Mouse (Mus musculus) lung, adult 2 months (tissue): ENCODE data around the gene St6galnac6. TPM values are rescaled to one million over a fixed set of nuclear protein-coding genes. Genes with fewer than 3 reads are reported as not detected.
A peak's percentile ranks its signal among the peaks of the same experiment; 100 is the strongest.

ENCODE experiments used
- DNase-seq: peaks from one replicate; pipeline ENCODE4 v3.0.0; 2022
- H3K4me1 ChIP-seq: fragments of 200-500 bp; 2 replicates; pipeline ENCODE4 v1.6.1; 2011; ENCODE audit warnings: low read length; ENCODE audit not compliant: control insufficient read depth, insufficient read depth
- H3K4me3 ChIP-seq: fragments of 200-500 bp; replicated peaks from 2 replicates; pipeline ENCODE3; 2011; ENCODE audit warnings: low read depth, mild to moderate bottlenecking, control low read depth, low read length; ENCODE audit errors: extremely low read depth
- CTCF ChIP-seq: fragments of 200-500 bp; IDR thresholded peaks from 2 replicates; pipeline ENCODE4 v1.5.1; 2011; ENCODE audit warnings: mild to moderate bottlenecking, low read length, control low read depth; ENCODE audit not compliant: insufficient read depth
- POLR2A ChIP-seq: fragments of 200-500 bp; IDR thresholded peaks from 2 replicates; pipeline ENCODE4 v1.6.1; 2011; ENCODE audit warnings: low read depth, mild to moderate bottlenecking, control low read depth, low read length, borderline replicate concordance; ENCODE audit errors: extremely low read depth
- WGBS: fragments of 180-500 bp; shearing (Covaris S2); methylation state at CpG from one replicate; pipeline ENCODE4 v1.1.7; 2018; 5-methylcytosine and 5-hydroxymethylcytosine counted together
- polyA plus RNA-seq: library from polyadenylated mRNA; depleted of rRNA; stranded (reverse); fragments of >200 nt; gene quantifications from 2 replicates; pipeline ENCODE4 v1.2.3, GENCODE M21; 2012

St6galnac6 gene
- polyA plus RNA-seq, 1 experiment = 59.0 TPM

DNA sequence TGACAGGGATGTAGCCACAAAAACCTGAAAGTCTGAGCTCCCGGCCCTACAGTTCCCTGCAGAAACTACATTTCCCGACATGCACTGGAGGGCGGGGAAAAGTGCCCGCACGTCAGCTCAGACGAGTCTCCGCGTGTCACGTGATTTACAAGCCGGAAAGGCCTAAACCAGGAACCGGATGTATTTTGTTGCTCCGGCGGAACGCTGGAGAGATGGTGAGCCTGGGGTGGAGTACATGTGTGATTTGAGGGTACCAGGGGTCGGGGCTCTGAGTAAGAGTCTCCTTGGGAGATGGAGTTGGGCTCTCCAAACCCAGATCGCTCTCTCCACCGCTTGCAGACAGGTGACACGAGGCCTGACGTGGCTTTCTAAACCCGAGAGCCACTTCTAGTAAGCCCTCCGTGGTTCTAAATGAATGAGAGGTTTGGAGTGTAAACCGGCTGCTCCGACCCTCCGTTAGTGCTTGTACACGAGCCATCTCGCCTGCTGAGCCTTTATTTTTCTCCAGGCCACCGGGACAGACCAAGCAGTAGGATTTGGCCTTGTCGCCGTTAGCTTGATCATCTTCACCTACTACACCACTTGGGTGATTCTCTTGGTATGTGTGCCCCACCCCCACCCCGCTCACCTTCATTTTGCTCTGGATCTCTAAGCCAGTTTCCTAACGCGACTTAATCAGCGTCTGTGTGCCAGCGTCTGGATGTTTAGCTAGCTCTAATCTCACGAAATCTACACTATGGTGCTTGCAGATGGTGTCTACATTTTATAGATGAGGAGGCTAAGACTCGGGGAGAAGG lies 28.6 kb upstream of the St6galnac6 start, which contains the start of gene Dpm2:
Dpm2 (plus strand) TSS at position 161 of the 797 bp plus-strand sequence.
- Histone ChIP-seq H3K4me3 (peak within 1 kb of the TSS; percentile 95), H3K4me1 (peaks cover 3% of the 10 kb centered on the region; the same call in 1 of the 2 replicates)
- 1% methylated on average over 36 of the region's 36 CpGs for WGBS
- peak; percentile 89 for DNase-seq
- TF ChIP-seq CTCF (no peak), POLR2A (peak; percentile 96)

- H3K4me1 ChIP-seq = peaks cover 3% of the 10 kb centered on the region; the same call in 1 of the 2 replicates
- no peak for DNase-seq
- WGBS = 88% methylated on average over 11 of the region's 11 CpGs
- TF ChIP-seq CTCF = no peak
- no peak for TF ChIP-seq POLR2A
- H3K4me3 ChIP-seq = no peak overlapping the region
Measured at GRCm38 (mm10) chr2:32572196-32572595, 27.3 kb upstream of the St6galnac6 start.

DNA sequence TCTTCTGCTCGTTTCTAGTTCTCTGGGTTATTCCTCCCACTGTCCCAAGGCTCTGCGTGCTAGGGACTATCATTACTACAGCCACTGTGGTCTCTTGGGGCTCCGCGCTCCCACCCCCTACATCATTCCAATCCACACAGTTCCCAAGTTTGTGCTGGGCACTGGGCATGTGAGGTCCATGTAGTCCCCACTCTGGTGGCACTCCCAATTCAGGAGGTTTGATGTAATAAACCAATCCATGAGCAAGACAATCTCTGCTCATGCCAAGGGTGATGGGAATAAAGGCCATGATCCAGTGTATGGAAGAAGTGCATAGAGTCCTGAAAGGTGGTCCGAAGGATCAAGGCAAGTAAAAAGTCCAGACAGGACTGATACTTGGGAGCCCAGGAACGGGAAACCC lies 25.0 kb upstream of the St6galnac6 start, which contains the start of gene Pip5kl1:
Pip5kl1 (plus strand) TSS at position 301 of the 400 bp plus-strand sequence.
- WGBS = 73% methylated on average over 6 of the region's 6 CpGs

GRCm38 (mm10) chr2:32574901-32575585 lies 24.5 kb upstream of the St6galnac6 start:
- no peak overlapping the region for H3K4me3 ChIP-seq
- TF ChIP-seq POLR2A (no peak), CTCF (peak; percentile 85)
- peaks cover 3% of the 10 kb centered on the region; the same call in 1 of the 2 replicates for H3K4me1 ChIP-seq
- WGBS = 3% methylated on average over 26 of the region's 26 CpGs
- DNase-seq = no peak

More for the DNA sequence above, 25.0 kb upstream of the St6galnac6 start, which contains the start of gene Pip5kl1:
- H3K4me1 ChIP-seq = peaks cover 3% of the 10 kb centered on the region; the same call in 1 of the 2 replicates
- TF ChIP-seq POLR2A (no peak), CTCF (no peak)
- H3K4me3 ChIP-seq = no peak within 1 kb of the TSS
- DNase-seq = no peak

DNA sequence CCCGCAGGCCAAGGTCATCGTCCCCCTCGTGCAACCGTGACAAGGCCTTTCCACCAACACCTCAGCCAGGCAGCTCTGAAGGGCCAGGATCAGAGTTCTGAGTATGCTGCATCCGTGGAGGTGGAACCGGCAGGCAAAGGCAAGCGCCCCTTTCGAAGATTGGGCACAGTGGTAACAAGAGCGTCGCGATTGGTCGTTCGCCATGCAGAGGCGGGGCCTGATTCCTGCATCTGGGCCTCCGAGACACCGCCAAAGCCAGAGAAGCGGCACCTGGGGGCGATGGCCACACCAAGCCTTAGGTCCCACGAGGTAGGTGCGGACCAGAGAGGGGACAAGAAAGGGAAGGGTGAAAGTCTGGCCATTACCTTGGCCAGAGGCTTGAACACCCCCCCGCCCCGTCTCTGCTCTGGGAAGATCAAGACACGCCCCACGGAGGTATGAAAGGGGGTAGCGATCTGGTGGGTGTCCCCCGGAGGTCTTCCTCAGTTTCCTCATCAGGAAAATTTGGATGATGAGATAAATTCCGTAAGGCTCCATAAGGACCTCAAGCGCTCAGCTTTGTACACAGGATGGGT lies 23.8 kb upstream of the St6galnac6 start, which contains the start of gene 9430097D07Rik:
9430097D07Rik (minus strand) TSS at position 99 of the 575 bp plus-strand sequence.
- no peak for DNase-seq
- H3K4me1 ChIP-seq = peaks cover 3% of the 10 kb centered on the region; the same call in 1 of the 2 replicates
- no peak within 1 kb of the TSS for H3K4me3 ChIP-seq
- TF ChIP-seq CTCF (no peak), POLR2A (no peak)
- 19% methylated on average over 28 of the region's 28 CpGs for WGBS

- Histone ChIP-seq H3K4me3 (no peak overlapping the region), H3K4me1 (peaks cover 3% of the 10 kb centered on the region; the same call in 1 of the 2 replicates)
- no peak for TF ChIP-seq POLR2A
- no peak for TF ChIP-seq CTCF
- 78% methylated on average over 9 of the region's 9 CpGs for WGBS
- no peak for DNase-seq
Measured at GRCm38 (mm10) chr2:32576532-32576931, 23.0 kb upstream of the St6galnac6 start.

DNA sequence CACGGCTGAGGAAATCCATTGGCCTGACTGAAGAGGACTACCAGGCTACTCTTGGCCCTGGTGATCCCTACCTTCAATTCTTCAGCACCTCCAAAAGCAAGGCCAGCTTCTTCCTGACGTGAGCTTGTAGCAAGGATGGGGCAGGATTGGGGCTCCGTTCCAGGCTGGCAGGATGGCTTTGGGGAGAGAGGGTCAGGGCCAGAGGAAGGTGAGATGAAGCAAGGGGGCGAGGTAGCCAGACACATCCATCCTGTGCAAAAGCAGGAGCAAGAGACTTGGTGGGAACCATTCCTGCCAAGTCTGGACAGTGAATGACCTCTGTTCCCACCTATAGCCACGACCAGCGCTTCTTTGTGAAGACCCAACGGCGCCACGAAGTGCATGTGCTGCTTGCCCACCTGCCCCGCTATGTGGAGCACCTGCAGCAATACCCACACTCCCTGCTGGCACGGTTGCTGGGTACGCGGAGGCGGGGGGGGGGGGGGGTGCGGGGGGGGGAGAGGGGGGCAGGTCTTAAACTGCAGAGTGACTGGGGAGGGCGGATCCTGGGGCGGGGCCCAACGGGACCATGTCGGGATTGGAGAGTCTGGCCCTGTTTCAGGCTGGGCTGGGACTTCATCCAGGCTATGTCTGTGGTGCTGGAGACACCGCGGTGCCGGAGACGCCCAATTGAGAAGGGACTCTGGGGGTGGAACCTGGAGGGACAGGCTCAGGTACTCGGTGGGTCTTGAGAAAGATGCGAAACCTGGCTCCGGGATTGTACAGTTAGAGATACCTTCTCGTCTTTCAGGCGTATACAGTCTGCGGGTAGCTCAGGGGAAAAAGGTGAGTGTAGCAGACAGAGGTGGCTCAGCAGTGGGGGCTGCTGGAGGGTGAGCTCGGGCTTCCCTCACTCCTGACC lies 21.1 kb upstream of the St6galnac6 start:
- Histone ChIP-seq H3K4me3 (no peak overlapping the region), H3K4me1 (peaks cover 4% of the 10 kb centered on the region)
- WGBS = 38% methylated on average over 25 of the region's 30 CpGs
- DNase-seq = no peak
- TF ChIP-seq POLR2A (no peak), CTCF (no peak)

GRCm38 (mm10) chr2:32581450-32582095 lies 17.9 kb upstream of the St6galnac6 start:
- 39% methylated on average over 19 of the region's 19 CpGs for WGBS
- peaks cover 4% of the 10 kb centered on the region for H3K4me1 ChIP-seq
- TF ChIP-seq CTCF = no peak
- no peak for TF ChIP-seq POLR2A
- peak; percentile 62 for DNase-seq
- H3K4me3 ChIP-seq = no peak overlapping the region
